Mouse (Mus musculus) cerebellum, adult 2 months (tissue): ENCODE measurements around the gene Il1rapl1.

Experiments used
- CTCF ChIP-seq: fragments of 200-500 bp; IDR thresholded peaks from 2 replicates; pipeline ENCODE4 v1.5.1; 2011; ENCODE audit warnings: low read depth, mild to moderate bottlenecking, control low read depth, low read length, moderate library complexity, borderline replicate concordance; ENCODE audit not compliant: insufficient read depth
- POLR2A ChIP-seq: fragments of 200-500 bp; IDR thresholded peaks from 2 replicates; pipeline ENCODE4 v1.6.1; 2011; ENCODE audit warnings: low read length, control low read depth, borderline replicate concordance; ENCODE audit not compliant: insufficient read depth

DNA sequence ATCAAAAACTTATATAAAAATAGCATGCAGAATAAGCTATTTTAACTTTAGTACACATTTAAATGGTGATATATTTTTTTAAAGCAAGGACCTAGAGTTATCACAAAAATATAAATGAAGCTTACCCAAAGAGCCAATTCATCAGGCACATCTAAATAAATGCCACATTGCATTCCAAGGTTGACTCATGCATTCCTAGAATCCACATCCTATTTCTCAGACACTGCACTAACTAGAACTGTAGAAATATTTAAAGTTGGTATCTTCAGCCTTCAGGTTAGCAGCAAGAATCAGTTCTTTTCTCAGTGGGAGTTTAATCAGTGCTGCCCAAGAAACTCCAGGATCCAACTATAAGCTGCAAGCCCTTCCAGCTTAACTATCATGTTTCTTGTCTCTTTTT, 223.5 kb downstream of the Il1rapl1 start:
- TF ChIP-seq CTCF = no peak
- no peak for TF ChIP-seq POLR2A
